8 mouse cellular contexts compared by ENCODE assay signal in genomic region chr17:35243086-35243485, GRCm38 (mm10). TPM values are rescaled to one million over a fixed set of nuclear protein-coding genes. Genes with fewer than 3 reads are reported as not detected.
DNase-seq lines count a peak whose midpoint lies in the region; ATAC-seq and TF ChIP-seq lines count a peak whose summit lies in the region.

No protein-coding gene starts in this region.

- no peaks in the 10 kb centered on the region for H3K9me3 ChIP-seq in forebrain, embryonic 14.5 days (replicated peaks; ENCODE audit: control insufficient read depth, low read length)
- no peaks in the 10 kb centered on the region for H3K9me3 ChIP-seq in liver, embryonic 11.5 days (ENCODE audit: control insufficient read depth, low read length)
- no peaks in the 10 kb centered on the region for H3K9me3 ChIP-seq in neural tube, embryonic 12.5 days

- peak overlapping the region; percentile 84 for H3K4me2 ChIP-seq in forebrain, embryonic 14.5 days (ENCODE audit: low read length)
- peak overlapping the region; percentile 83 for H3K4me2 ChIP-seq in liver, embryonic 11.5 days
- H3K4me2 ChIP-seq in neural tube, embryonic 12.5 days (replicated peaks): peak overlapping the region; percentile 90

- ATAC-seq in forebrain, embryonic 14.5 days: no peak
- ATAC-seq in liver, embryonic 11.5 days (replicated peaks; ENCODE audit: low FRiP score): no peak
- ATAC-seq in neural tube, embryonic 12.5 days (ENCODE audit: low FRiP score, low read depth): no peak

- no peak for TF ChIP-seq CTCF in heart, adult 2 months (IDR thresholded peaks at IDR 0.05)

- H3K27me3 ChIP-seq in heart, adult 2 months (ENCODE audit: control insufficient read depth, insufficient read depth, low read length): no peaks in the 10 kb centered on the region
- H3K27me3 ChIP-seq in forebrain, embryonic 14.5 days (replicated peaks; ENCODE audit: control insufficient read depth, insufficient read depth, low read length): no peaks in the 10 kb centered on the region
- H3K27me3 ChIP-seq in liver, embryonic 11.5 days (replicated peaks; ENCODE audit: control insufficient read depth, insufficient read depth, low read length): no peaks in the 10 kb centered on the region
- no peaks in the 10 kb centered on the region for H3K27me3 ChIP-seq in neural tube, embryonic 12.5 days (replicated peaks)

- 1% methylated on average over 16 of the region's 16 CpGs for WGBS in heart, adult 2 months
- WGBS in forebrain, embryonic 14.5 days: 2% methylated on average over 16 of the region's 16 CpGs
- 15% methylated on average over 16 of the region's 16 CpGs for WGBS in liver, embryonic 11.5 days
- WGBS in neural tube, embryonic 12.5 days: 7% methylated on average over 16 of the region's 16 CpGs

- H3K4me3 ChIP-seq in heart, adult 2 months: peak overlapping the region; percentile 77
- peak overlapping the region; percentile 84 for H3K4me3 ChIP-seq in brown adipose tissue, adult 24 weeks (ENCODE audit: insufficient read depth, low read depth, low read length)
- H3K4me3 ChIP-seq in forebrain, embryonic 14.5 days (ENCODE audit: low read depth, low read length): peak overlapping the region; percentile 100
- H3K4me3 ChIP-seq in liver, embryonic 11.5 days (ENCODE audit: low read depth, low read length): peak overlapping the region; percentile 94
- H3K4me3 ChIP-seq in neural tube, embryonic 12.5 days: peak overlapping the region; percentile 94

- peak; percentile 63 to 68 for DNase-seq in heart, adult 2 months
- DNase-seq in heart, postnatal 25 days (ENCODE audit: low spot score): no peak
- peak; percentile 80 for DNase-seq in forebrain, embryonic 14.5 days (ENCODE audit: low spot score)
- DNase-seq in induced T-regulatory cell, adult 2 months (ENCODE audit: low read depth): peak; percentile 74
- DNase-seq in liver, embryonic 11.5 days (ENCODE audit: low spot score): no peak
- no peak for DNase-seq in ovary, postnatal 14 days (ENCODE audit: low spot score)

- peaks cover 26% of the 10 kb centered on the region for H3K36me3 ChIP-seq in heart, adult 2 months (ENCODE audit: control insufficient read depth, insufficient read depth, low read length)
- peaks cover 52% of the 10 kb centered on the region for H3K36me3 ChIP-seq in forebrain, embryonic 14.5 days (ENCODE audit: control insufficient read depth, insufficient read depth, low read length)
- peaks cover 43% of the 10 kb centered on the region for H3K36me3 ChIP-seq in liver, embryonic 11.5 days (ENCODE audit: control insufficient read depth, insufficient read depth, low read length)
- peaks cover 47% of the 10 kb centered on the region for H3K36me3 ChIP-seq in neural tube, embryonic 12.5 days

- H3K27ac ChIP-seq in heart, adult 2 months: peak overlapping the region; percentile 98
- peak overlapping the region; percentile 90 for H3K27ac ChIP-seq in brown adipose tissue, adult 24 weeks (replicated peaks; ENCODE audit: low read depth, low read length)
- H3K27ac ChIP-seq in forebrain, embryonic 14.5 days (ENCODE audit: low read depth, low read length): peak overlapping the region; percentile 98
- peak overlapping the region; percentile 98 for H3K27ac ChIP-seq in liver, embryonic 11.5 days (ENCODE audit: low read depth, low read length)
- peak overlapping the region; percentile 96 for H3K27ac ChIP-seq in neural tube, embryonic 12.5 days

- intact Hi-C loops in heart, adult 2 months (cut with DNase I): loop anchor here (5.0 to 10.0 kb wide), 2 partner anchors 241 to 408 kb away; partner anchors contain the start of genes Dxo, Stk19 and Vars
- intact Hi-C loops in heart, postnatal 25 days (cut with DNase I): no loop called here

- no peak for TF ChIP-seq EP300 in heart, adult 2 months (IDR thresholded peaks at IDR 0.05; ENCODE audit: insufficient read depth, low read depth, low read length)

- TF ChIP-seq POLR2A in heart, adult 2 months (IDR thresholded peaks at IDR 0.05; ENCODE audit: insufficient read depth, low read depth, low read length): no peak

- H3K79me2 ChIP-seq in heart, adult 2 months (replicated peaks; ENCODE audit: control insufficient read depth, insufficient read depth, low read length): peaks cover 4% of the 10 kb centered on the region

- peaks cover 18% of the 10 kb centered on the region for H3K4me1 ChIP-seq in heart, adult 2 months (ENCODE audit: control insufficient read depth, insufficient read depth, low read length)
- H3K4me1 ChIP-seq in brown adipose tissue, adult 24 weeks (ENCODE audit: control insufficient read depth, insufficient read depth, insufficient read length, low read length): peaks cover 12% of the 10 kb centered on the region
- H3K4me1 ChIP-seq in forebrain, embryonic 14.5 days (ENCODE audit: control insufficient read depth, insufficient read depth, low read length): peaks cover 28% of the 10 kb centered on the region
- peaks cover 29% of the 10 kb centered on the region for H3K4me1 ChIP-seq in liver, embryonic 11.5 days (replicated peaks; ENCODE audit: control insufficient read depth, insufficient read depth, low read length)
- peaks cover 42% of the 10 kb centered on the region for H3K4me1 ChIP-seq in neural tube, embryonic 12.5 days

- peak overlapping the region; percentile 91 for H3K9ac ChIP-seq in heart, adult 2 months (ENCODE audit: low read depth, low read length)
- H3K9ac ChIP-seq in forebrain, embryonic 14.5 days (ENCODE audit: low read length): peak overlapping the region; percentile 100
- H3K9ac ChIP-seq in liver, embryonic 11.5 days (ENCODE audit: low read depth, low read length): peak overlapping the region; percentile 99
- H3K9ac ChIP-seq in neural tube, embryonic 12.5 days: peak overlapping the region; percentile 100

RNA-seq across cellular contexts. Expression of gene Ddx39b, which starts 1.5 kb away (rescaled TPM):
- 10 to 100 TPM; 82.3 to 83.4 TPM for total RNA-seq in heart, adult 2 months (2021)
- polyA plus RNA-seq in heart, adult 2 months (2012; rRNA removed): 148 and 178 TPM in 2 replicates
- total RNA-seq in heart, postnatal 25 days (2021): 10 to 100 TPM; 89.2 to 99.4 TPM
- 50.5 and 57.9 TPM in 2 replicates for polyA plus RNA-seq in brown adipose tissue, adult 24 weeks (2012; ENCODE audit: insufficient read depth, insufficient read length, missing spikeins)
- 478 and 489 TPM in 2 replicates for polyA plus RNA-seq in forebrain, embryonic 14.5 days (2014; fragmentation: Nextera tagmentation; extraction: Ambion mirVana)
- 432 and 439 TPM in 2 replicates for polyA plus RNA-seq in liver, embryonic 11.5 days (2014; fragmentation: Nextera tagmentation; extraction: Ambion mirVana)
- polyA plus RNA-seq in neural tube, embryonic 12.5 days (2016; fragmentation: Nextera tagmentation; extraction: Ambion mirVana): 511 and 522 TPM in 2 replicates

RNA-seq across cellular contexts. Expression of gene Nfkbil1, which starts 7.5 kb away (rescaled TPM):
- total RNA-seq in heart, adult 2 months (2021): 1 to 10 TPM; 6.5 to 8.2 TPM
- 3.9 and 5.0 TPM in 2 replicates for polyA plus RNA-seq in heart, adult 2 months (2012; rRNA removed)
- total RNA-seq in heart, postnatal 25 days (2021): 1 to 10 TPM; 8.2 to 8.7 TPM
- 5.2 and 6.7 TPM in 2 replicates for polyA plus RNA-seq in brown adipose tissue, adult 24 weeks (2012; ENCODE audit: insufficient read depth, insufficient read length, missing spikeins)
- 5.1 and 5.2 TPM in 2 replicates for polyA plus RNA-seq in forebrain, embryonic 14.5 days (2014; fragmentation: Nextera tagmentation; extraction: Ambion mirVana)
- polyA plus RNA-seq in liver, embryonic 11.5 days (2014; fragmentation: Nextera tagmentation; extraction: Ambion mirVana): 4.6 and 5.4 TPM in 2 replicates
- polyA plus RNA-seq in neural tube, embryonic 12.5 days (2016; fragmentation: Nextera tagmentation; extraction: Ambion mirVana): 10.6 and 11.5 TPM in 2 replicates

RNA-seq across cellular contexts. Expression of gene Atp6v1g2, which starts 9.6 kb away (rescaled TPM):
- total RNA-seq in heart, adult 2 months (2021): 1 to 10 TPM; 3.0 to 3.2 TPM
- 6.4 and 10.1 TPM in 2 replicates for polyA plus RNA-seq in heart, adult 2 months (2012; rRNA removed)
- total RNA-seq in heart, postnatal 25 days (2021): 1 to 10 TPM; 2.5 to 2.8 TPM
- 2.7 and 4.0 TPM in 2 replicates for polyA plus RNA-seq in brown adipose tissue, adult 24 weeks (2012; ENCODE audit: insufficient read depth, insufficient read length, missing spikeins)
- polyA plus RNA-seq in forebrain, embryonic 14.5 days (2014; fragmentation: Nextera tagmentation; extraction: Ambion mirVana): 44.0 and 61.1 TPM in 2 replicates
- 2.6 and 2.9 TPM in 2 replicates for polyA plus RNA-seq in liver, embryonic 11.5 days (2014; fragmentation: Nextera tagmentation; extraction: Ambion mirVana)
- polyA plus RNA-seq in neural tube, embryonic 12.5 days (2016; fragmentation: Nextera tagmentation; extraction: Ambion mirVana): 26.2 and 28.4 TPM in 2 replicates

RNA-seq across cellular contexts. Expression of gene H2-D1, which starts 19.4 kb away (rescaled TPM):
- 100 to 1,000 TPM; 105 to 131 TPM for total RNA-seq in heart, adult 2 months (2021)
- polyA plus RNA-seq in heart, adult 2 months (2012; rRNA removed): 222 and 286 TPM in 2 replicates
- total RNA-seq in heart, postnatal 25 days (2021): 10 to 100 TPM; 84.3 to 89.6 TPM
- 284 and 411 TPM in 2 replicates for polyA plus RNA-seq in brown adipose tissue, adult 24 weeks (2012; ENCODE audit: insufficient read depth, insufficient read length, missing spikeins)
- 37.5 and 44.2 TPM in 2 replicates for polyA plus RNA-seq in forebrain, embryonic 14.5 days (2014; fragmentation: Nextera tagmentation; extraction: Ambion mirVana)
- 88.0 and 90.8 TPM in 2 replicates for polyA plus RNA-seq in liver, embryonic 11.5 days (2014; fragmentation: Nextera tagmentation; extraction: Ambion mirVana)
- polyA plus RNA-seq in neural tube, embryonic 12.5 days (2016; fragmentation: Nextera tagmentation; extraction: Ambion mirVana): 55.7 and 58.8 TPM in 2 replicates

RNA-seq across cellular contexts. Expression of gene Gm16181, which starts 22.5 kb away (rescaled TPM):
- not detected for total RNA-seq in heart, adult 2 months (2021)
- polyA plus RNA-seq in heart, adult 2 months (2012; rRNA removed): 2.1 and 3.2 TPM in 2 replicates
- under 1 TPM; 0.50 to 0.65 TPM for total RNA-seq in heart, postnatal 25 days (2021)
- not detected in 2 replicates for polyA plus RNA-seq in brown adipose tissue, adult 24 weeks (2012; ENCODE audit: insufficient read depth, insufficient read length, missing spikeins)
- polyA plus RNA-seq in forebrain, embryonic 14.5 days (2014; fragmentation: Nextera tagmentation; extraction: Ambion mirVana): not detected in 2 replicates
- 0.53 TPM in 1 of 2 replicates, not detected in the other for polyA plus RNA-seq in liver, embryonic 11.5 days (2014; fragmentation: Nextera tagmentation; extraction: Ambion mirVana)
- not detected in 2 replicates for polyA plus RNA-seq in neural tube, embryonic 12.5 days (2016; fragmentation: Nextera tagmentation; extraction: Ambion mirVana)

Comparison
In these comparisons a context has a peak if more than half of its experiments do, and no peak if none do; other contexts are left out.
1. DNase-seq: peak in heart, adult 2 months (2 of 2), forebrain, embryonic 14.5 days (single experiment) and induced T-regulatory cell, adult 2 months (single experiment); none in heart, postnatal 25 days (single experiment), liver, embryonic 11.5 days (single experiment) and ovary, postnatal 14 days (single experiment).
2. Peak in every context shown above with its lines, with median percentiles within 50 percentile points of each other: H3K27ac ChIP-seq, H3K4me3 ChIP-seq, H3K9ac ChIP-seq and H3K4me2 ChIP-seq.